Mouse (Mus musculus): ENCODE measurements around the gene Ppm1j.

DNA sequence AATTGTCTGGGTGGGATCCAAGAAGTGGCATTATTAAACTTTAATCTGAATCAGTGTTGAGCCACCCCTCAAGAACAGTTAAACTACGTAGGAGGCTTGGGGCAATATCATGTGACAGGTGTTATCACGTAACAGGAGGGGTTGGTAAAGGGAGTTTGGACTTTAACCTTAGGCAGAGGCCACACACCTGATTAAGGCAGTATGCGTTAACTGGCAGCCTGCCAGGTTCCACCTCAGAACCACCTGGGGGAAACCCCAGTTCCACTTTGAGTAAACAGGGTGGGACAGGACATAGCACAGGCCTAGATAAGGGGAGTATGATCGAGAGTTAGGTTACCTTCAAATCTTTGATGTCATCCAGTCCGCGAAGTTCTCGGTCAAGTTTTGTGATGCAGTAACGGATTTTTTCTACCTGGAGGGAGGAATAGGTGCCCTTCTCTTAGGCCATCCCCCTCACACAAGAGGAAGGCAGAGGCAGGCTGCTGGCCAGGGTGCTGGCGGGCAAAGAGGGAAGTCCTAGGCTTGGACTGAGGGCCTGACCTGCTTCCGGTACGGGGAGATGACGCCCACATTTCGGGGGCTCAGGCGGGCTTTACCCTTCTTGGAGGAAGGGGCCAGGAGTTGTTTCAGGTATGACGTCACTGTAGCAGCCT lies 15.7 kb downstream of the Ppm1j start:
- TF ChIP-seq POLR2A (IDR thresholded peaks at IDR 0.05; ENCODE audit: control insufficient read depth, low read depth, low read length) = no peak
- TF ChIP-seq CTCF (IDR thresholded peaks at IDR 0.05; ENCODE audit: control insufficient read depth, insufficient read depth, insufficient replicate concordance, low read depth, low read length) = no peak

Data from testis, adult 2 months (tissue).